Mouse (Mus musculus) intestine, embryonic 16.5 days (tissue): Measurements from ENCODE around the gene Ascl3. TPM values are rescaled to one million over a fixed set of nuclear protein-coding genes. Genes with fewer than 3 reads are reported as not detected.

Experiments
- ATAC-seq: fragments of 200-750 bp; cut with Nextera tagmentation; 2 replicates; pipeline ENCODE4 v1.8.0; 2017; ENCODE audit warnings: moderate TSS enrichment, moderate library complexity
- H3K27ac ChIP-seq: fragments of 300-500 bp; sonication (generic); 2 replicates; pipeline ENCODE4 v1.5.1; 2014; ENCODE audit warnings: mild to moderate bottlenecking, low read length
- H3K27me3 ChIP-seq: fragments of 300-500 bp; sonication (generic); replicated peaks from 2 replicates; pipeline ENCODE4 v1.6.1; 2014; ENCODE audit warnings: low read length, control low read depth, mixed read lengths; ENCODE audit not compliant: control insufficient read depth, insufficient read depth
- H3K36me3 ChIP-seq: fragments of 300-500 bp; sonication (generic); 2 replicates; pipeline ENCODE4 v1.6.1; 2014; ENCODE audit warnings: low read length, control low read depth; ENCODE audit not compliant: control insufficient read depth, insufficient read depth
- H3K4me1 ChIP-seq: fragments of 300-500 bp; sonication (generic); 2 replicates; pipeline ENCODE4 v1.6.1; 2014; ENCODE audit warnings: low read length, control low read depth, mixed read lengths; ENCODE audit not compliant: control insufficient read depth, insufficient read depth
- H3K4me2 ChIP-seq: fragments of 300-500 bp; sonication (generic); 2 replicates; pipeline ENCODE4 v1.6.1; 2014; ENCODE audit warnings: low read depth, low read length, control low read depth
- H3K4me3 ChIP-seq: fragments of 300-500 bp; sonication (generic); 2 replicates; pipeline ENCODE4 v1.5.1; 2014; ENCODE audit warnings: mild to moderate bottlenecking, low read length
- H3K9ac ChIP-seq: fragments of 300-500 bp; sonication (generic); 2 replicates; pipeline ENCODE4 v1.6.1; 2014; ENCODE audit warnings: low read depth, low read length
- H3K9me3 ChIP-seq: fragments of 300-500 bp; sonication (generic); 2 replicates; pipeline ENCODE4 v1.6.1; 2016; ENCODE audit warnings: low read length, control low read depth; ENCODE audit not compliant: control insufficient read depth
- WGBS: fragments of 180-500 bp; shearing (Covaris S2); extraction: QIAGEN DNeasy Blood & Tissue Kit; methylation state at CpG from one replicate; pipeline ENCODE4 v1.1.7; 2014; 5-methylcytosine and 5-hydroxymethylcytosine counted together
- polyA plus RNA-seq: library from polyadenylated mRNA; unstranded; fragments of >200 nt; fragmentation: Nextera tagmentation; extraction: Ambion mirVana; gene quantifications from 2 replicates; pipeline ENCODE4 v1.2.1, GENCODE M21; 2015

Ascl3 gene
- polyA plus RNA-seq, 1 experiment from 2014 or later = 0.33 TPM

GRCm38 (mm10) chr7:109719286-109719685 lies 12.2 kb downstream of the Ascl3 start:
- Histone ChIP-seq H3K9ac (no peak overlapping the region), H3K4me2 (no peak overlapping the region), H3K9me3 (no peaks in the 10 kb centered on the region; the same call in 1 of the 2 replicates), H3K36me3 (no peaks in the 10 kb centered on the region), H3K27ac (no peak overlapping the region), H3K4me1 (no peaks in the 10 kb centered on the region), H3K27me3 (no peaks in the 10 kb centered on the region), H3K4me3 (no peak overlapping the region)
- 65% methylated on average over 9 of the region's 9 CpGs for WGBS
- ATAC-seq = no peak

- peaks cover 6% of the 10 kb centered on the region; the same call in 1 of the 2 replicates for H3K36me3 ChIP-seq
- H3K9me3 ChIP-seq = no peaks in the 10 kb centered on the region
- no peak for ATAC-seq
- H3K9ac ChIP-seq = no peak overlapping the region
- H3K4me2 ChIP-seq = no peak overlapping the region
- H3K27ac ChIP-seq = no peak overlapping the region
- no peaks in the 10 kb centered on the region for H3K4me1 ChIP-seq
- no peak overlapping the region for H3K4me3 ChIP-seq
- 81% methylated on average over 2 of the region's 2 CpGs for WGBS
- no peaks in the 10 kb centered on the region for H3K27me3 ChIP-seq
Measured at GRCm38 (mm10) chr7:109713434-109713982, 18.0 kb downstream of the Ascl3 start.

DNA sequence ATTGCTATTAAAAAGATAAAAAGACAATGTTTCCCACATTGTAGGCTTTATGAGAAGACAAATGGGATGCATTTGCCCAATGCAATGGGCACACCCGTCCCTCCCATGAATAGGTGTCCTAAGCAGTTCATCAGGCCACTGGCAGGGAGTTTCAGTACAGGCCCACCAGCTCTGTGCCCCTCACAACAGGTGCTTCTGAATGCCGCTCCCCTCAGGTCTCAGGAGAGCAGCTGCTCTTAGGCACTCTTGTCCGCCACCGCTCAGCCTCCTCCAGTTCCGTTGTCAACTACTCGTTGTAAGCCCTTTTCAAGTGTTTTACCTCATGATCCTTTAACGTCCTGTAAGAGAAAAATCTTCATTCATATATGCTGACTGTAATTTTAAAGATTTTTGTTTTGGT lies 19.3 kb downstream of the Ascl3 start:
- no peak for ATAC-seq
- Histone ChIP-seq H3K36me3 (peaks cover 6% of the 10 kb centered on the region; the same call in 1 of the 2 replicates), H3K9me3 (no peaks in the 10 kb centered on the region), H3K27me3 (no peaks in the 10 kb centered on the region), H3K4me1 (no peaks in the 10 kb centered on the region), H3K4me3 (no peak overlapping the region), H3K4me2 (no peak overlapping the region), H3K27ac (no peak overlapping the region), H3K9ac (no peak overlapping the region)
- WGBS = 91% methylated on average over 7 of the region's 7 CpGs

GRCm38 (mm10) chr7:109710069-109710468 lies 21.5 kb downstream of the Ascl3 start:
- H3K27ac ChIP-seq = no peak overlapping the region
- H3K27me3 ChIP-seq = no peaks in the 10 kb centered on the region
- H3K4me1 ChIP-seq = 0 out of 2 replicates have a peak, but pooled peaks cover 2% of the 10 kb centered on the region
- no peak overlapping the region for H3K9ac ChIP-seq
- H3K36me3 ChIP-seq = peaks cover 6% of the 10 kb centered on the region; the same call in 1 of the 2 replicates
- ATAC-seq = no peak
- no peak overlapping the region for H3K4me3 ChIP-seq
- WGBS = 58% methylated on average over 1 of the region's 1 CpGs
- no peak overlapping the region for H3K4me2 ChIP-seq
- H3K9me3 ChIP-seq = no peaks in the 10 kb centered on the region

GRCm38 (mm10) chr7:109708961-109709382 lies 22.6 kb downstream of the Ascl3 start:
- peaks cover 6% of the 10 kb centered on the region; the same call in 1 of the 2 replicates for H3K36me3 ChIP-seq
- H3K4me3 ChIP-seq = no peak overlapping the region
- no peaks in the 10 kb centered on the region for H3K9me3 ChIP-seq
- H3K9ac ChIP-seq = no peak overlapping the region
- H3K4me2 ChIP-seq = no peak overlapping the region
- peak overlapping the region; percentile 68; the same call in 1 of the 2 replicates for H3K27ac ChIP-seq
- no peaks in the 10 kb centered on the region for H3K27me3 ChIP-seq
- 29% methylated on average over 3 of the region's 3 CpGs for WGBS
- ATAC-seq = peak; percentile 74
- H3K4me1 ChIP-seq = 0 out of 2 replicates have a peak, but pooled peaks cover 6% of the 10 kb centered on the region

DNA sequence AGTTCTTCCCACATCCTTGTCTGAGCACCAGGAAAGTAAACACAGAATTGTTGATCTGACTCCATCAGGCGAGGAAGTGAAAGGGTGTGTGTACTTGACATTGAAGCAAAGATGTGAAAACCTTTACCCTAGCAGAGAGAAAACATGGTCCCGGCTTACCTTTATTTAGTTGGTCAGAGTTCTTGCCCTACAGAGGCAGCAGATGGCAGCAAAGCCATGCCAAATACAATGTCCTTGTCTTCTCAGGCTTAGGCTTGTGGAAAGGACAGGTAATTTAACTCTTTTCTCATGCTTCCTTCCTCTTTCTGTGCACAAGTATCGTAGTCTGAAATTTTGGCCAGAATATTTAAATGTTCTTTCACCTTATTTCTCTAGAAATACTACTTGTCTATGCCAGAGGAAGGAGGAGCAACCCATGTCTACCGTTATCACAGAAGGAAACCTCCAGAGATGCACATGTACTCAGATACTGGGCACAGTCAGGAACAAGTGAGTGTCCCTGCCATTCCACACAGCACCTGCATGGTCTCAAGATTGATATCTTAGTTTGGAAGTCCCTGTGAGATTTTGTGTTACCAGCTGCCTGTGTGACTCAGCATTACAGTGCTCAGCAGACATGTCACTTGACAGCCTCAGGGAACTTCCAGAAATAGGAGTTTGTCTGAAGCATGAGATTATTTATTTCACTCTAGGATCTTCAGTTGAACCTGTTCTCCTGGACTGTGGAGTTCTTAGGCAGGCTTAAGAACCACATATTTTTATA lies 24.3 kb downstream of the Ascl3 start:
- H3K4me3 ChIP-seq = no peak overlapping the region
- no peak for ATAC-seq
- H3K4me1 ChIP-seq = 0 out of 2 replicates have a peak, but pooled peaks cover 9% of the 10 kb centered on the region

GRCm38 (mm10) chr7:109704461-109704860 lies 27.1 kb downstream of the Ascl3 start:
- Histone ChIP-seq H3K9ac (peak overlapping the region; percentile 81; the same call in 1 of the 2 replicates), H3K27ac (no peak overlapping the region), H3K36me3 (no peaks in the 10 kb centered on the region), H3K4me3 (peak overlapping the region; percentile 74), H3K4me2 (peak overlapping the region; percentile 69), H3K9me3 (no peaks in the 10 kb centered on the region), H3K4me1 (0 out of 2 replicates have a peak, but pooled peaks cover 9% of the 10 kb centered on the region), H3K27me3 (no peaks in the 10 kb centered on the region)
- no peak for ATAC-seq
- WGBS = 51% methylated on average over 3 of the region's 3 CpGs

More for the DNA sequence above, 24.3 kb downstream of the Ascl3 start:
- H3K27me3 ChIP-seq = no peaks in the 10 kb centered on the region
- H3K36me3 ChIP-seq = peaks cover 5% of the 10 kb centered on the region; the same call in 1 of the 2 replicates
- H3K9ac ChIP-seq = no peak overlapping the region
- WGBS = 39% methylated on average over 4 of the region's 4 CpGs
- H3K4me2 ChIP-seq = no peak overlapping the region
- H3K9me3 ChIP-seq = no peaks in the 10 kb centered on the region
- H3K27ac ChIP-seq = no peak overlapping the region

DNA sequence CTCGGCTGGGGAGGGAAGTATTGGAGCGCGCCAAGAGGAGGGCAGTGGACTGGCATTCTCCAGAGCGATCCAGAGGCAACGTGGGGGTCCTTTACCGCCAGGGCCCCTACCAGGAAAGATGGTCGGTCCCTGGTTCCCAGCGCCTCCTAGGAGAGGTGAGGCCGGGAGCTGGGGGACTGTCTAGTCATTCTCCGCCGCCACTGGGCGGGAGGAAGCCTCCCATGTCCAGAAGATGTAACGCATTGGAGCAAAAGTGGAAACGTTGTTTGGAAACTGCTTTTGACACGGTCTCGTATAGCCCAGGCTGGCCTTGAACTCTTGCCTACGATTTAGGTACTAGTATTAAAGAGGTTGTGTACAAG lies 27.5 kb downstream of the Ascl3 start:
- WGBS = 2% methylated on average over 17 of the region's 17 CpGs
- ATAC-seq = no peak
- H3K4me3 ChIP-seq = peak overlapping the region; percentile 74
- H3K27ac ChIP-seq = peak overlapping the region; percentile 78
- H3K4me2 ChIP-seq = peak overlapping the region; percentile 69
- no peaks in the 10 kb centered on the region for H3K27me3 ChIP-seq
- H3K9ac ChIP-seq = peak overlapping the region; percentile 81
- H3K36me3 ChIP-seq = no peaks in the 10 kb centered on the region
- 0 out of 2 replicates have a peak, but pooled peaks cover 9% of the 10 kb centered on the region for H3K4me1 ChIP-seq
- no peaks in the 10 kb centered on the region for H3K9me3 ChIP-seq

DNA sequence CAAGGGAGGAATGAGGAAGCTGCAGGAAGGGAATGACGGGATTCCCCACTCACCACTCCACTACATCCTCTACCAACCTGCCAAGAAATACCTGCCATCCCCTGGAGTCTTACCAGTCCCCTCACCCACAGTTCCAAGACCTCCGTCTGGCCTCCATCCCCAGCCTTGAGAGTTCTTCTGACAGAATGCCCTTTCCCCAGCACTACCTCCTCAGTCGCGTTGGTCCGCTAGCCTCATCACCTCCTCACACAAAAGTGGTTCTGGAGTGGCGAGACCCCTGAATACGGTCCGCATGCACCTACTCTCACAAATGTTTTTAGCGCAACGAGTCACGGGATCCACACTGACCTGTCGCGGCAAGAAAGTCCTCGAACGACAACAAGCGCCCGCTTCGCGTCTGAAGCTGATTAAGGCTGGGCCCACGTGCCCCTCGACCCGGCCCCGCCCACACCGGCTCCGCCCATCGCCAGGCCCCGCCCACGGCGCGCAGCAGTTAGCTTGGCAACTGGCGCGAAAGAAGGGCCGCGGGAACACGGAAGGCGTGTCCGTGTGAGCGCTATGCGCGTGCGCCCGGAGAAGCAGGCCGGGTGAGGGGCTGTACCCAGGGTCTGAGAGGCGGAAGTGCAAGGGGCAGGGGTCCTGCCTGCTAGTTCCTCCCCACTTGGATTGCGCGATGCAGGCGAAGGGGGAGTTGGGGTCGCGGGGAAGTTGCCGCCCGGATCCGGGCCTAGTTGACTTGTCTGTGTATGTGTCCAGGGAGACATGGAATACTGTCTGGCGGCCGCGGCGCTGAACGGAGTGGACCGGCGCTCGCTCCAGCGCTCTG lies 28.1 kb downstream of the Ascl3 start, which contains the start of the genes St5 and Akip1:
Gene St5 (minus strand): TSS at position 416 of the 826 bp plus-strand sequence.
Gene Akip1 (plus strand): TSS at position 501 of the 826 bp plus-strand sequence.
- Histone ChIP-seq H3K4me2 (peak within 1 kb of the TSS; percentile 69), H3K27ac (peak within 1 kb of the TSS; percentile 78), H3K4me1 (0 out of 2 replicates have a peak, but pooled peaks cover 9% of the 10 kb centered on the region), H3K9ac (peak within 1 kb of the TSS; percentile 81), H3K9me3 (no peaks in the 10 kb centered on the region), H3K27me3 (no peaks in the 10 kb centered on the region), H3K4me3 (peak within 1 kb of the TSS; percentile 74), H3K36me3 (no peaks in the 10 kb centered on the region)
- WGBS = under 1% methylated on average over 61 of the region's 61 CpGs
- peak; percentile 97 for ATAC-seq
